Mouse (Mus musculus) embryonic facial prominence, embryonic 11.5 days (tissue): ENCODE measurements at regions not wholly inside any gene's neighbourhood (a gene's known extent, or its start where the extent isn't known, plus 50 kb on each side); places are given as distances from the start of the nearest gene placed in this dataset.

ENCODE experiments used
- ATAC-seq: fragments of 200-750 bp; cut with Nextera tagmentation; replicated peaks from 2 replicates; pipeline ENCODE4 v1.8.0; 2017; ENCODE audit warnings: low read depth; ENCODE audit not compliant: insufficient number of reproducible peaks, low FRiP score, low TSS enrichment
- DNase-seq: peaks from one replicate; pipeline ENCODE4 v3.0.0-alpha.2; 2015; ENCODE audit warnings: low spot score
- H3K27ac ChIP-seq: fragments of 300-500 bp; sonication (generic); replicated peaks from 2 replicates; pipeline ENCODE4 v1.5.1; 2014; ENCODE audit warnings: mild to moderate bottlenecking, low read depth, low read length, control low read depth
- H3K27me3 ChIP-seq: fragments of 300-500 bp; sonication (generic); 2 replicates; pipeline ENCODE4 v1.6.1; 2014; ENCODE audit warnings: mild to moderate bottlenecking, low read length, moderate library complexity, mixed read lengths; ENCODE audit not compliant: control insufficient read depth, insufficient read depth
- H3K36me3 ChIP-seq: fragments of 300-500 bp; sonication (generic); replicated peaks from 2 replicates; pipeline ENCODE4 v1.6.1; 2014; ENCODE audit warnings: low read depth, mild to moderate bottlenecking, low read length, moderate library complexity, mixed read lengths; ENCODE audit not compliant: control insufficient read depth, insufficient read depth
- H3K4me1 ChIP-seq: fragments of 300-500 bp; sonication (generic); 2 replicates; pipeline ENCODE4 v1.6.1; 2014; ENCODE audit warnings: low read length, mixed read lengths; ENCODE audit not compliant: control insufficient read depth, insufficient read depth
- H3K4me2 ChIP-seq: fragments of 300-500 bp; sonication (generic); 2 replicates; pipeline ENCODE4 v1.6.1; 2014; ENCODE audit warnings: low read depth, mild to moderate bottlenecking, control low read depth, low read length, moderate library complexity
- H3K4me3 ChIP-seq: fragments of 300-500 bp; sonication (generic); 2 replicates; pipeline ENCODE4 v1.5.1; 2014; ENCODE audit warnings: low read depth, low read length, control low read depth
- H3K9ac ChIP-seq: fragments of 300-500 bp; sonication (generic); replicated peaks from 2 replicates; pipeline ENCODE4 v1.6.1; 2014; ENCODE audit warnings: mild to moderate bottlenecking, control low read depth, low read length
- H3K9me3 ChIP-seq: fragments of 300-500 bp; sonication (generic); replicated peaks from 2 replicates; pipeline ENCODE4 v1.6.1; 2016; ENCODE audit warnings: mild to moderate bottlenecking, low read length, inconsistent platforms, mixed read lengths; ENCODE audit not compliant: control insufficient read depth
- WGBS: fragments of 180-500 bp; shearing (Covaris S2); extraction: QIAGEN DNeasy Blood & Tissue Kit; methylation state at CpG from one replicate; pipeline ENCODE4 v1.1.7; 2014; 5-methylcytosine and 5-hydroxymethylcytosine counted together

GRCm38 (mm10) chr1:185681610-185682457 is 227.2 kb downstream of the Slc30a10 start:
- H3K4me3 ChIP-seq: no peak overlapping the region
- peak; percentile 86 for DNase-seq
- 37% methylated on average over 21 of the region's 21 CpGs for WGBS
- H3K9me3 ChIP-seq: no peaks in the 10 kb centered on the region
- H3K4me1 ChIP-seq: no peaks in the 10 kb centered on the region
- ATAC-seq: no peak
- H3K4me2 ChIP-seq: no peak overlapping the region
- no peak overlapping the region for H3K27ac ChIP-seq
- H3K27me3 ChIP-seq: no peaks in the 10 kb centered on the region
- H3K9ac ChIP-seq: no peak overlapping the region
- no peaks in the 10 kb centered on the region for H3K36me3 ChIP-seq

GRCm38 (mm10) chr1:185682458-185682750 is 227.8 kb downstream of the Slc30a10 start:
- DNase-seq: no peak
- no peaks in the 10 kb centered on the region for H3K4me1 ChIP-seq
- H3K9ac ChIP-seq: 0 out of 2 replicates have a peak overlapping the region, but pooled peaks have one; percentile 1
- H3K4me2 ChIP-seq: no peak overlapping the region
- H3K4me3 ChIP-seq: no peak overlapping the region
- H3K9me3 ChIP-seq: no peaks in the 10 kb centered on the region
- H3K27me3 ChIP-seq: no peaks in the 10 kb centered on the region
- ATAC-seq: no peak
- no peaks in the 10 kb centered on the region for H3K36me3 ChIP-seq
- 70% methylated on average over 3 of the region's 3 CpGs for WGBS
- 0 out of 2 replicates have a peak overlapping the region, but pooled peaks have one; percentile 32 for H3K27ac ChIP-seq

DNA sequence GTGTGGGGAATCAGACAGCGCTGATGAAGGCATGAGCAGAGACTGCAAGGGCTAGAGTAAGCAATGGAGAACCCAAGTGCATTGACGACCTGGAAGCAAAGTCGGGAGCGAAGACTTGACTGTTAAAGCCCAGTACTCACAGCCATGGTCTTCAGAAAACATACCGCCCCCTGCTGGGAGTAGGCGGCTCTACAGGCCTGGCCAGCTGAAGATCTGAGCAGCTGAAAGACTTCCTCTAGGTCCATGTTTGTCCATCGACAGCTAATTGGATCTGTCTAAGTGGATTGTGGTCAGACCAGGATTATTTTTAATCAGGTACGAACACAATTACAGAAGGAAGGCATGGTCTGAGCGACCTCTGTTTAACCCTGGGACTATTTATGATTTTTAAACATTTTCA is 230.0 kb downstream of the Slc30a10 start:
- Histone ChIP-seq H3K4me2 (no peak overlapping the region), H3K27ac (no peak overlapping the region), H3K9ac (no peak overlapping the region), H3K4me3 (no peak overlapping the region), H3K4me1 (no peaks in the 10 kb centered on the region), H3K27me3 (no peaks in the 10 kb centered on the region), H3K9me3 (no peaks in the 10 kb centered on the region), H3K36me3 (no peaks in the 10 kb centered on the region)
- ATAC-seq: no peak
- 78% methylated on average over 9 of the region's 9 CpGs for WGBS
- DNase-seq: peak; percentile 17

- no peak overlapping the region for H3K27ac ChIP-seq
- no peak overlapping the region for H3K9ac ChIP-seq
- no peaks in the 10 kb centered on the region for H3K9me3 ChIP-seq
- DNase-seq: no peak
- H3K4me2 ChIP-seq: no peak overlapping the region
- no peak for ATAC-seq
- no peak overlapping the region for H3K4me3 ChIP-seq
- H3K4me1 ChIP-seq: no peaks in the 10 kb centered on the region
- no peaks in the 10 kb centered on the region for H3K27me3 ChIP-seq
- WGBS: 84% methylated on average over 10 of the region's 10 CpGs
- no peaks in the 10 kb centered on the region for H3K36me3 ChIP-seq
Observed at GRCm38 (mm10) chr1:185688506-185688905, 233.9 kb downstream of the Slc30a10 start.

GRCm38 (mm10) chr1:185695394-185695793 is 240.7 kb downstream of the Slc30a10 start:
- no peaks in the 10 kb centered on the region for H3K4me1 ChIP-seq
- H3K27ac ChIP-seq: no peak overlapping the region
- DNase-seq (no peak), ATAC-seq (no peak)
- no peaks in the 10 kb centered on the region for H3K36me3 ChIP-seq
- H3K4me3 ChIP-seq: no peak overlapping the region
- no peaks in the 10 kb centered on the region for H3K9me3 ChIP-seq
- H3K27me3 ChIP-seq: no peaks in the 10 kb centered on the region
- H3K9ac ChIP-seq: no peak overlapping the region
- H3K4me2 ChIP-seq: no peak overlapping the region
- 88% methylated on average over 2 of the region's 2 CpGs for WGBS

DNA sequence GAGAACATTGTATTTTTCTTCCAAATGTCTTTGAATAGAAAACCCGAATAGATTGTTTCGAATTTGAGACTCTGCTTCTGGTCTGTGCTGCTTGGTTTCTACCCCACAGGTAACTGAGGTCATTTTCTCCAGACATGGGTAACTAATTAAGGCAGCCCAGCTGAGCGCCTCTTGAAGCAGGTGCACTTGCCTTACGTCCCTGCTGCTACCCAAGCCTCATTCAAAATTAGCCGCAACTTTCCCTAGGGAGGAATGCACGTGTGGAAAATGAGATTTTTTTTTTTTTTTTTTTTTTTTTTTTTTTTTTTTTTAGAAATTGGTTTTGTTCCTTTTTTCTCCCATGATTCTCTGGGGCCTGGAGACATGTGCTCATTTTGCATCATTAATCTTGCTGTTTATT is 245.1 kb downstream of the Slc30a10 start:
- no peak overlapping the region for H3K27ac ChIP-seq
- ATAC-seq (no peak), DNase-seq (no peak)
- no peak overlapping the region for H3K4me2 ChIP-seq
- H3K27me3 ChIP-seq: no peaks in the 10 kb centered on the region
- no peak overlapping the region for H3K4me3 ChIP-seq
- H3K9ac ChIP-seq: no peak overlapping the region
- H3K36me3 ChIP-seq: no peaks in the 10 kb centered on the region
- H3K9me3 ChIP-seq: no peaks in the 10 kb centered on the region
- H3K4me1 ChIP-seq: no peaks in the 10 kb centered on the region
- 80% methylated on average over 6 of the region's 6 CpGs for WGBS

DNA sequence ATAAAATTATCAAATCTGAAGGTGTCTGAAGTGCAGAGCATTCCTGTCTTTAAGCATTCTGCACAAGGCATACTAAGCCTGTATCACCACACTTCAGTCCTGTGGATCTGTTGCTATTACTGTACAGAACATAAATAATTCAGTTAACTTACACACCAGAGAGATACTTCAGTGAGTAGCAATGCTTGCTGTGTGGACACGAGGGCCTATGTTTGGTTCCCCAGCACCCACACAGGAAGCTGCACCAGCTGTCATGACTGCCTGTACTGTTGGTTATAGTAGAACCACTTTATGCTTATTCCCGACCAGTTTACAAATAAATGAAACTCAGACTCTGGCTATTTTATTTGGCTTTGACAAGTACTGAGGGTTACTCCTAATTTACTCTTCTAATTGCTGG is 271.7 kb downstream of the Slc30a10 start:
- Histone ChIP-seq H3K9me3 (no peaks in the 10 kb centered on the region), H3K36me3 (no peaks in the 10 kb centered on the region), H3K4me3 (no peak overlapping the region), H3K4me1 (peaks cover 4% of the 10 kb centered on the region; the same call in 1 of the 2 replicates), H3K27me3 (no peaks in the 10 kb centered on the region), H3K4me2 (no peak overlapping the region), H3K27ac (no peak overlapping the region), H3K9ac (no peak overlapping the region)
- 80% methylated on average over 2 of the region's 2 CpGs for WGBS
- no peak for DNase-seq
- no peak for ATAC-seq

GRCm38 (mm10) chr1:185726811-185727210 is 272.2 kb downstream of the Slc30a10 start:
- H3K4me2 ChIP-seq: no peak overlapping the region
- H3K27me3 ChIP-seq: no peaks in the 10 kb centered on the region
- H3K4me1 ChIP-seq: peaks cover 4% of the 10 kb centered on the region; the same call in 1 of the 2 replicates
- no peak overlapping the region for H3K4me3 ChIP-seq
- ATAC-seq: no peak
- H3K9ac ChIP-seq: no peak overlapping the region
- H3K9me3 ChIP-seq: no peaks in the 10 kb centered on the region
- H3K27ac ChIP-seq: no peak overlapping the region
- no peaks in the 10 kb centered on the region for H3K36me3 ChIP-seq
- DNase-seq: no peak
